Mouse (Mus musculus) heart, adult 8-10 months (tissue): ENCODE measurements around the gene Adam17. TPM values are rescaled to one million over a fixed set of nuclear protein-coding genes. Genes with fewer than 3 reads are reported as not detected.
"Not testable (repeated sequence)": the region's sequence is repeated elsewhere in the genome, so short reads cannot be mapped to it uniquely, and the experiment has no call there.

Experiments
- DNase-seq: peaks from one replicate; pipeline ENCODE4 v3.0.0; 2022; ENCODE audit warnings: low spot score
- total RNA-seq, 4 experiments: library from RNA; stranded (reverse); gene quantifications; 2 replicates each; pipeline ENCODE4 v1.2.4; 2022

Adam17 gene
- total RNA-seq = 10 to 100 TPM; 34.4 to 56.3 (median 43.4) TPM

GRCm38 (mm10) chr12:21373100-21373819, at the start of gene Adam17:
Gene Adam17 (minus strand): TSS chr12:21373632.
- DNase-seq = peak; percentile 98

- DNase-seq = no peak
These were observed 45.2 kb upstream of the Adam17 start for GRCm38 (mm10) chr12:21418621-21419131.

GRCm38 (mm10) chr12:21418083-21418482, 44.7 kb upstream of the Adam17 start:
- DNase-seq = no peak

GRCm38 (mm10) chr12:21417100-21418070, 44.0 kb upstream of the Adam17 start, which contains the start of gene Ywhaq:
Gene Ywhaq (minus strand): TSS chr12:21417637.
- peak; percentile 97 for DNase-seq

- no peak for DNase-seq
These were observed 43.1 kb upstream of the Adam17 start for GRCm38 (mm10) chr12:21416506-21416905.

GRCm38 (mm10) chr12:21410620-21411019, 37.2 kb upstream of the Adam17 start:
- no peak for DNase-seq

- DNase-seq = no peak
These were observed 36.2 kb upstream of the Adam17 start for GRCm38 (mm10) chr12:21409651-21410050.

- no peak for DNase-seq
These were observed 35.4 kb upstream of the Adam17 start for GRCm38 (mm10) chr12:21408789-21409367.

GRCm38 (mm10) chr12:21402771-21403170, 29.3 kb upstream of the Adam17 start:
- no peak for DNase-seq

GRCm38 (mm10) chr12:21386201-21386600, 12.8 kb upstream of the Adam17 start:
- no peak for DNase-seq

GRCm38 (mm10) chr12:21378765-21379346, 5.4 kb upstream of the Adam17 start:
- not testable (repeated sequence) for DNase-seq

GRCm38 (mm10) chr12:21375376-21376157, 2.1 kb upstream of the Adam17 start:
- no peak for DNase-seq

- no peak for DNase-seq
These were observed 516 bp upstream of the Adam17 start for GRCm38 (mm10) chr12:21373820-21374475.

GRCm38 (mm10) chr12:21370035-21370611, 3.3 kb downstream of the Adam17 start:
- no peak for DNase-seq

GRCm38 (mm10) chr12:21369087-21369410, 4.4 kb downstream of the Adam17 start:
- DNase-seq = no peak

- no peak for DNase-seq
These were observed 4.9 kb downstream of the Adam17 start for GRCm38 (mm10) chr12:21368376-21369086.

GRCm38 (mm10) chr12:21364624-21365435, 8.6 kb downstream of the Adam17 start:
- no peak for DNase-seq

GRCm38 (mm10) chr12:21363195-21363594, 10.2 kb downstream of the Adam17 start:
- DNase-seq = no peak
